In genomic region chr12:91980321-91980720, GRCm38 (mm10) we compare ENCODE assay signal across 19 mouse cellular contexts.
DNase-seq lines count a peak whose midpoint lies in the region; TF ChIP-seq lines count a peak whose summit lies in the region.
"Had no signal": no experiment of that assay in that cellular context is flagged by ENCODE, and none has a peak within 500 bp of the region (broad histone marks: within the 10 kb centered on the region; RNA-seq: fewer than 3 reads in every experiment).

No protein-coding gene starts in this region.

- no peak for TF ChIP-seq POLR2A in brain, embryonic 14.5 days (IDR thresholded peaks at IDR 0.05; ENCODE audit: borderline replicate concordance, extremely low read depth, insufficient read depth, insufficient read length, poor library complexity, severe bottlenecking)

- intact Hi-C loops in left cerebral cortex, postnatal 14 days (cut with DNase I): no loop called here

- no peak for TF ChIP-seq CTCF in brain, embryonic 14.5 days (IDR thresholded peaks at IDR 0.05; ENCODE audit: borderline replicate concordance, extremely low read depth, insufficient read depth, insufficient read length)

- DNase-seq in Muller cell, postnatal 12 days (ENCODE audit: inconsistent ontology term): peak; percentile 92
- DNase-seq in brain, embryonic 14.5 days (ENCODE audit: low read depth): peak; percentile 23
- peak; percentile 29 for DNase-seq in retina, embryonic 14.5 days (ENCODE audit: low spot score)
- peak; percentile 34 for DNase-seq in retina, postnatal 1 day
- no peak for DNase-seq in thymus, postnatal 4 days
- DNase-seq in left cerebral cortex, postnatal 14 days (ENCODE audit: low spot score in 2 of 2): no peak
- no peak for DNase-seq in layer of hippocampus, postnatal 36 days
- no peak for DNase-seq in cerebellum, adult 11-12 months
- DNase-seq: adrenal gland, adult 2 months; adrenal gland, adult 8-10 months; adrenal gland, postnatal 10 days; adrenal gland, postnatal 14 days; adrenal gland, postnatal 25 days; adrenal gland, postnatal 36 days; B cell, adult 2 months; cerebellum, adult 11 months; cerebellum, adult 18-20 months; cerebellum, adult 2 months; cerebellum, adult 8-10 months had no signal

Comparison
In these comparisons a context has a peak if more than half of its experiments do, and no peak if none do; other contexts are left out.
1. DNase-seq: peak in Muller cell, postnatal 12 days (single experiment), brain, embryonic 14.5 days (single experiment), retina, embryonic 14.5 days (single experiment) and retina, postnatal 1 day (single experiment); none in thymus, postnatal 4 days (single experiment), left cerebral cortex, postnatal 14 days (0 of 2), layer of hippocampus, postnatal 36 days (0 of 2) and cerebellum, adult 11-12 months (single experiment).